Mouse (Mus musculus) spleen, postnatal 36 days (tissue): Measurements from ENCODE around the gene Megf8.

ENCODE experiments used
- DNase-seq, 2 experiments: peaks; one replicate each; pipeline ENCODE4 v3.0.0; 2022; ENCODE audit warnings: low spot score in 2 of 2, mixed read lengths in 1 of 2

Gene Megf8

GRCm38 (mm10) chr7:25333596-25334307 is 16.8 kb downstream of the Megf8 start:
- peak; percentile 68 to 70 for DNase-seq

- DNase-seq: no peak
Measured at GRCm38 (mm10) chr7:25334472-25334871, 17.5 kb downstream of the Megf8 start.

GRCm38 (mm10) chr7:25339329-25339728 is 22.4 kb downstream of the Megf8 start:
- no peak for DNase-seq

GRCm38 (mm10) chr7:25341000-25341784 is 24.2 kb downstream of the Megf8 start:
- no peak for DNase-seq

GRCm38 (mm10) chr7:25348861-25349260 is 31.9 kb downstream of the Megf8 start:
- no peak for DNase-seq

- DNase-seq: no peak
Measured at GRCm38 (mm10) chr7:25358721-25359206, 41.8 kb downstream of the Megf8 start.

- DNase-seq: no peak
Measured at GRCm38 (mm10) chr7:25363151-25363550, 46.2 kb downstream of the Megf8 start.

- no peak for DNase-seq
Measured at GRCm38 (mm10) chr7:25363632-25364031, 46.7 kb downstream of the Megf8 start.

- DNase-seq: no peak
Measured at GRCm38 (mm10) chr7:25365937-25366625, 49.1 kb downstream of the Megf8 start.

GRCm38 (mm10) chr7:25367632-25368293 is 50.8 kb downstream of the Megf8 start:
- no peak for DNase-seq

GRCm38 (mm10) chr7:25368333-25368732 is 51.4 kb downstream of the Megf8 start:
- DNase-seq: no peak

- DNase-seq: no peak
Measured at GRCm38 (mm10) chr7:25369058-25369749, 52.2 kb downstream of the Megf8 start, which contains the start of gene Cnfn. Gene Cnfn, minus strand, starts transcription at chr7:25369724.

GRCm38 (mm10) chr7:25372441-25372840 is 55.5 kb downstream of the Megf8 start:
- no peak for DNase-seq

GRCm38 (mm10) chr7:25376556-25376955 is 59.6 kb downstream of the Megf8 start:
- DNase-seq: peak in 1 of 2 experiments; percentile 20

- no peak for DNase-seq
Measured at GRCm38 (mm10) chr7:25377100-25377700, 60.2 kb downstream of the Megf8 start.

- DNase-seq: no peak
Measured at GRCm38 (mm10) chr7:25378181-25379100, 61.5 kb downstream of the Megf8 start.

GRCm38 (mm10) chr7:25379551-25380351 is 62.8 kb downstream of the Megf8 start:
- peak; percentile 68 to 72 for DNase-seq

GRCm38 (mm10) chr7:25380392-25381283 is 63.7 kb downstream of the Megf8 start:
- no peak for DNase-seq
